Mouse (Mus musculus) liver, embryonic 14.5 days (tissue): ENCODE data around the gene Borcs5.

Experiments
- CTCF ChIP-seq: IDR thresholded peaks from 2 replicates; pipeline ENCODE4 v1.5.1; 2016; ENCODE audit warnings: antibody characterized with exemption, low read depth, control low read depth
- EP300 ChIP-seq: IDR thresholded peaks from 2 replicates; pipeline ENCODE4 v1.6.1; 2016; ENCODE audit warnings: antibody characterized with exemption, low read depth

DNA sequence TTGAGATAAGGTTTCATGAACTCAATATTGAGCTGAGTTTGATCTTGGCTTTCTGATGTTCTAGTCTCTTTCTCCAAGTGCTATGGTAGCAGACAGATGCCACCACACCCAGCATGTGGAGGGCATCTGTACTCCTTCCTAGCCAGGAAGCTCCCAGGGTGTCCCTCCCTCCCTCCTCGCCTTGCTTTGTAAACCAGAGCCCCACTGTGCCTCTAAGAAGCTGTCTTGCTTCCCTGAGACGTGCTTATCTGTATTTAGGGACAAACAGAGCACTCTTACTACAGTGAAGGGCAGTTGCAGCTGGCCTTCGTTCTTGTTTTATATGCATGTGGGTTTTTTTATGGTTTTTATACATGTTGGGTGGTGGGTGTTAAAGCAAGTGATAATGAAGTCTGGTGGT, 74.0 kb downstream of the Borcs5 start:
- TF ChIP-seq CTCF: no peak
- 0 out of 2 replicates have a peak, but pooled peaks have one; percentile 11 for TF ChIP-seq EP300
